Mouse (Mus musculus): Measurements from ENCODE around the gene Nsl1.
"Not testable (repeated sequence)": the region's sequence is repeated elsewhere in the genome, so short reads cannot be mapped to it uniquely, and the experiment has no call there.

Gene Nsl1

GRCm38 (mm10) chr1:191062781-191063485, at the start of gene Nsl1, which contains the start of gene Tatdn3:
Nsl1 (plus strand) TSS chr1:191063012.
Tatdn3 (minus strand) TSS chr1:191062932.
- CTCF ChIA-PET, result interaction anchor here (0.7 kb wide), 1 partner anchor 295 kb away, joined by 5 read pairs; no protein-coding TSS in a partner anchor

GRCm38 (mm10) chr1:191014271-191014670, 48.5 kb upstream of the Nsl1 start:
- CTCF ChIA-PET, result no interaction called here

GRCm38 (mm10) chr1:191019803-191020202, 43.0 kb upstream of the Nsl1 start:
- CTCF ChIA-PET, result interaction anchor here (0.9 kb wide), 1 partner anchor 18 kb away, joined by 3 read pairs; no protein-coding TSS in a partner anchor

- CTCF ChIA-PET, result interaction anchor here (0.6 kb wide), 1 partner anchor 795 kb away, joined by 4 read pairs; no protein-coding TSS in a partner anchor
These were observed 42.4 kb upstream of the Nsl1 start for GRCm38 (mm10) chr1:191020217-191020924.

- CTCF ChIA-PET, result no interaction called here
These were observed 41.8 kb upstream of the Nsl1 start for GRCm38 (mm10) chr1:191021016-191021415.

GRCm38 (mm10) chr1:191023140-191023539, 39.7 kb upstream of the Nsl1 start:
- CTCF ChIA-PET, result interaction anchor here (0.7 kb wide), 1 partner anchor 14 kb away, joined by 3 read pairs; no protein-coding TSS in a partner anchor

- CTCF ChIA-PET, result interaction anchor here (0.7 kb wide), 1 partner anchor 15 kb away, joined by 3 read pairs; no protein-coding TSS in a partner anchor
These were observed 39.0 kb upstream of the Nsl1 start for GRCm38 (mm10) chr1:191023806-191024205.

- CTCF ChIA-PET, result no interaction called here
These were observed 37.5 kb upstream of the Nsl1 start for GRCm38 (mm10) chr1:191025016-191026012.

GRCm38 (mm10) chr1:191026021-191026713, 36.6 kb upstream of the Nsl1 start, which contains the start of gene Flvcr1:
Flvcr1 (minus strand) TSS chr1:191026158.
- CTCF ChIA-PET, result interaction anchor here (0.6 kb wide), 1 partner anchor 196 kb away, joined by 3 read pairs; no protein-coding TSS in a partner anchor

- CTCF ChIA-PET, result no interaction called here
These were observed 32.6 kb upstream of the Nsl1 start for GRCm38 (mm10) chr1:191030182-191030581.

GRCm38 (mm10) chr1:191030922-191031425, 31.8 kb upstream of the Nsl1 start:
- CTCF ChIA-PET, result not testable (repeated sequence)

- CTCF ChIA-PET, result interaction anchor here (0.5 kb wide), 1 partner anchor 46 kb away, joined by 3 read pairs; no protein-coding TSS in a partner anchor
These were observed 27.2 kb upstream of the Nsl1 start for GRCm38 (mm10) chr1:191035649-191036048.

- CTCF ChIA-PET, result no interaction called here
These were observed 26.1 kb upstream of the Nsl1 start, which contains the start of gene Spata45 for GRCm38 (mm10) chr1:191036554-191037334. Spata45 (plus strand) TSS chr1:191036639.

GRCm38 (mm10) chr1:191037999-191038398, 24.8 kb upstream of the Nsl1 start:
- CTCF ChIA-PET, result interaction anchor here (0.6 kb wide), 1 partner anchor 19 kb away, joined by 3 read pairs; no protein-coding TSS in a partner anchor

GRCm38 (mm10) chr1:191041352-191041751, 21.5 kb upstream of the Nsl1 start:
- CTCF ChIA-PET, result no interaction called here

GRCm38 (mm10) chr1:191042106-191042505, 20.7 kb upstream of the Nsl1 start:
- CTCF ChIA-PET, result no interaction called here

GRCm38 (mm10) chr1:191042688-191043087, 20.1 kb upstream of the Nsl1 start:
- CTCF ChIA-PET, result no interaction called here

GRCm38 (mm10) chr1:191045264-191045663, 17.5 kb upstream of the Nsl1 start:
- CTCF ChIA-PET, result no interaction called here

GRCm38 (mm10) chr1:191046231-191046824, 16.5 kb upstream of the Nsl1 start:
- CTCF ChIA-PET, result interaction anchor here (0.6 kb wide), 1 partner anchor 14 kb away, joined by 8 read pairs; no protein-coding TSS in a partner anchor
